Mouse (Mus musculus) intestine, postnatal 0 days (tissue): ENCODE results near the gene Rem2. TPM values are rescaled to one million over a fixed set of nuclear protein-coding genes. Genes with fewer than 3 reads are reported as not detected.

Source experiments
- ATAC-seq: fragments of 200-750 bp; cut with Nextera tagmentation; 2 replicates; pipeline ENCODE4 v1.8.0; 2017; ENCODE audit warnings: mild to moderate bottlenecking, moderate TSS enrichment, moderate library complexity
- H3K27ac ChIP-seq: fragments of 300-500 bp; sonication (generic); 2 replicates; pipeline ENCODE4 v1.5.1; 2014; ENCODE audit warnings: mild to moderate bottlenecking, low read depth, low read length, moderate library complexity
- H3K27me3 ChIP-seq: fragments of 300-500 bp; sonication (generic); replicated peaks from 2 replicates; pipeline ENCODE4 v1.6.1; 2014; ENCODE audit warnings: low read length, mixed read lengths; ENCODE audit not compliant: control insufficient read depth, insufficient read depth
- H3K36me3 ChIP-seq: fragments of 300-500 bp; sonication (generic); 2 replicates; pipeline ENCODE4 v1.6.1; 2014; ENCODE audit warnings: mild to moderate bottlenecking, moderate library complexity; ENCODE audit not compliant: control insufficient read depth, insufficient read depth
- H3K4me1 ChIP-seq: fragments of 300-500 bp; sonication (generic); replicated peaks from 2 replicates; pipeline ENCODE4 v1.6.1; 2014; ENCODE audit warnings: antibody characterized with exemption, low read length, mixed read lengths; ENCODE audit not compliant: control insufficient read depth, insufficient read depth
- H3K4me2 ChIP-seq: fragments of 300-500 bp; sonication (generic); replicated peaks from 2 replicates; pipeline ENCODE4 v1.6.1; 2014; ENCODE audit warnings: low read depth, mild to moderate bottlenecking, moderate library complexity
- H3K4me3 ChIP-seq: fragments of 300-500 bp; sonication (generic); 2 replicates; pipeline ENCODE4 v1.5.1; 2014; ENCODE audit warnings: low read depth, low read length
- H3K9ac ChIP-seq: fragments of 300-500 bp; sonication (generic); 2 replicates; pipeline ENCODE4 v1.6.1; 2014; ENCODE audit warnings: mild to moderate bottlenecking, low read depth, low read length
- H3K9me3 ChIP-seq: fragments of 300-500 bp; sonication (generic); 2 replicates; pipeline ENCODE4 v1.6.1; 2016; ENCODE audit warnings: mixed run types; ENCODE audit not compliant: control insufficient read depth
- CTCF ChIP-seq: sonication (generic); IDR thresholded peaks from 2 replicates; pipeline ENCODE4 v1.5.1; 2016; ENCODE audit warnings: low read depth, mild to moderate bottlenecking, control low read depth, antibody characterized with exemption, moderate library complexity
- WGBS: fragments of 180-500 bp; shearing (Covaris S2); extraction: QIAGEN DNeasy Blood & Tissue Kit; methylation state at CpG from one replicate; pipeline ENCODE4 v1.1.7; 2014; 5-methylcytosine and 5-hydroxymethylcytosine counted together
- polyA plus RNA-seq: library from polyadenylated mRNA; unstranded; fragments of >200 nt; fragmentation: Nextera tagmentation; extraction: Ambion mirVana; gene quantifications from 2 replicates; pipeline ENCODE4 v1.2.1, GENCODE M21; 2015

Rem2 gene
- polyA plus RNA-seq, 1 experiment from 2014 or later: 0.78 TPM

GRCm38 (mm10) chr14:54443196-54443595, 32.7 kb upstream of the Rem2 start:
- Histone ChIP-seq H3K4me2 (no peak overlapping the region), H3K27ac (no peak overlapping the region; the same call in 1 of the 2 replicates)
- no peak for ATAC-seq

GRCm38 (mm10) chr14:54443712-54444618, 31.9 kb upstream of the Rem2 start:
- Histone ChIP-seq H3K4me1 (no peaks in the 10 kb centered on the region), H3K36me3 (peaks cover 28% of the 10 kb centered on the region), H3K9ac (no peak overlapping the region), H3K27me3 (no peaks in the 10 kb centered on the region), H3K4me3 (no peak overlapping the region), H3K27ac (peak overlapping the region; percentile 22; the same call in 1 of the 2 replicates), H3K9me3 (no peaks in the 10 kb centered on the region), H3K4me2 (no peak overlapping the region)
- 54% methylated on average over 15 of the region's 15 CpGs for WGBS
- ATAC-seq: no peak
- no peak for TF ChIP-seq CTCF

More at GRCm38 (mm10) chr14:54443196-54443595, 32.7 kb upstream of the Rem2 start:
- H3K27me3 ChIP-seq: no peaks in the 10 kb centered on the region
- no peak overlapping the region for H3K9ac ChIP-seq
- WGBS: 43% methylated on average over 3 of the region's 3 CpGs
- no peak overlapping the region for H3K4me3 ChIP-seq
- H3K4me1 ChIP-seq: no peaks in the 10 kb centered on the region
- TF ChIP-seq CTCF: no peak
- H3K36me3 ChIP-seq: peaks cover 36% of the 10 kb centered on the region
- H3K9me3 ChIP-seq: no peaks in the 10 kb centered on the region

GRCm38 (mm10) chr14:54445476-54445875, 30.4 kb upstream of the Rem2 start:
- WGBS: 57% methylated on average over 3 of the region's 3 CpGs
- no peak for ATAC-seq
- no peaks in the 10 kb centered on the region for H3K9me3 ChIP-seq
- H3K9ac ChIP-seq: no peak overlapping the region
- H3K4me3 ChIP-seq: no peak overlapping the region
- no peaks in the 10 kb centered on the region for H3K27me3 ChIP-seq
- peaks cover 13% of the 10 kb centered on the region for H3K36me3 ChIP-seq
- H3K4me2 ChIP-seq: no peak overlapping the region
- H3K27ac ChIP-seq: no peak overlapping the region
- no peak for TF ChIP-seq CTCF
- H3K4me1 ChIP-seq: no peaks in the 10 kb centered on the region

- H3K36me3 ChIP-seq: no peaks in the 10 kb centered on the region
These were observed 22.3 kb upstream of the Rem2 start for GRCm38 (mm10) chr14:54453566-54453965.

GRCm38 (mm10) chr14:54454669-54455528, 21.0 kb upstream of the Rem2 start:
- Histone ChIP-seq H3K36me3 (no peaks in the 10 kb centered on the region), H3K27ac (0 out of 2 replicates have a peak overlapping the region, but pooled peaks have one; percentile 5), H3K4me3 (no peak overlapping the region), H3K4me1 (no peaks in the 10 kb centered on the region), H3K9ac (no peak overlapping the region), H3K9me3 (no peaks in the 10 kb centered on the region), H3K4me2 (peak overlapping the region; percentile 4; the same call in 1 of the 2 replicates), H3K27me3 (no peaks in the 10 kb centered on the region)
- ATAC-seq: peak; percentile 86
- no peak for TF ChIP-seq CTCF
- 38% methylated on average over 11 of the region's 11 CpGs for WGBS

More at GRCm38 (mm10) chr14:54453566-54453965, 22.3 kb upstream of the Rem2 start:
- Histone ChIP-seq H3K4me1 (no peaks in the 10 kb centered on the region), H3K4me2 (no peak overlapping the region), H3K27me3 (no peaks in the 10 kb centered on the region), H3K4me3 (no peak overlapping the region), H3K9me3 (no peaks in the 10 kb centered on the region), H3K27ac (no peak overlapping the region), H3K9ac (no peak overlapping the region)
- no peak for TF ChIP-seq CTCF
- 78% methylated on average over 9 of the region's 9 CpGs for WGBS
- ATAC-seq: no peak
